Mouse (Mus musculus): Measurements from ENCODE around the gene Olfr71. TPM values are rescaled to one million over a fixed set of nuclear protein-coding genes. Genes with fewer than 3 reads are reported as not detected.

Olfr71 gene
- polyA plus RNA-seq, 1 experiment from 2014 or later: not detected

- 74% methylated on average over 3 of the region's 3 CpGs for WGBS
- H3K27me3 ChIP-seq (ENCODE audit: low read depth, poor library complexity, severe bottlenecking): no peaks in the 10 kb centered on the region
These were observed 19.1 kb upstream of the Olfr71 start for GRCm38 (mm10) chr4:43729126-43729525.

GRCm38 (mm10) chr4:43728576-43728954, 18.5 kb upstream of the Olfr71 start:
- no peak overlapping the region for H3K27ac ChIP-seq (replicated peaks)
- 75% methylated on average over 5 of the region's 5 CpGs for WGBS
- H3K9me3 ChIP-seq (replicated peaks): no peaks in the 10 kb centered on the region
- no peak overlapping the region for H3K4me3 ChIP-seq
- no peak for DNase-seq (ENCODE audit: low spot score)
- no peaks in the 10 kb centered on the region for H3K27me3 ChIP-seq (ENCODE audit: low read depth, poor library complexity, severe bottlenecking)
- H3K36me3 ChIP-seq: no peaks in the 10 kb centered on the region
- H3K4me1 ChIP-seq: 0 out of 2 replicates have a peak, but pooled peaks cover 3% of the 10 kb centered on the region

More at GRCm38 (mm10) chr4:43729126-43729525, 19.1 kb upstream of the Olfr71 start:
- Histone ChIP-seq H3K27ac (replicated peaks) (no peak overlapping the region), H3K36me3 (no peaks in the 10 kb centered on the region), H3K4me1 (0 out of 2 replicates have a peak, but pooled peaks cover 3% of the 10 kb centered on the region), H3K9me3 (replicated peaks) (no peaks in the 10 kb centered on the region), H3K4me3 (no peak overlapping the region)
- no peak for DNase-seq (ENCODE audit: low spot score)

- Histone ChIP-seq H3K27ac (replicated peaks) (no peak overlapping the region), H3K27me3 (ENCODE audit: low read depth, poor library complexity, severe bottlenecking) (no peaks in the 10 kb centered on the region), H3K4me1 (0 out of 2 replicates have a peak, but pooled peaks cover 3% of the 10 kb centered on the region), H3K36me3 (no peaks in the 10 kb centered on the region), H3K4me3 (no peak overlapping the region), H3K9me3 (replicated peaks) (no peaks in the 10 kb centered on the region)
- no peak for DNase-seq (ENCODE audit: low spot score)
- 75% methylated on average over 7 of the region's 7 CpGs for WGBS
These were observed 17.9 kb upstream of the Olfr71 start for GRCm38 (mm10) chr4:43727718-43728575.

- Histone ChIP-seq H3K27ac (replicated peaks) (no peak within 1 kb of the TSS), H3K4me3 (no peak within 1 kb of the TSS), H3K27me3 (ENCODE audit: low read depth, poor library complexity, severe bottlenecking) (no peaks in the 10 kb centered on the region), H3K4me1 (0 out of 2 replicates have a peak, but pooled peaks cover 3% of the 10 kb centered on the region), H3K9me3 (replicated peaks) (no peaks in the 10 kb centered on the region), H3K36me3 (no peaks in the 10 kb centered on the region)
- WGBS: 74% methylated on average over 3 of the region's 3 CpGs
- no peak for DNase-seq (ENCODE audit: low spot score)
These were observed 16.9 kb upstream of the Olfr71 start, which contains the start of gene Hrct1 for GRCm38 (mm10) chr4:43726995-43727394. TSS of gene Hrct1 (plus strand) at chr4:43727188.

GRCm38 (mm10) chr4:43726228-43726993, 16.4 kb upstream of the Olfr71 start:
- Histone ChIP-seq H3K4me3 (no peak overlapping the region), H3K27ac (replicated peaks) (no peak overlapping the region), H3K4me1 (0 out of 2 replicates have a peak, but pooled peaks cover 3% of the 10 kb centered on the region), H3K36me3 (no peaks in the 10 kb centered on the region), H3K27me3 (ENCODE audit: low read depth, poor library complexity, severe bottlenecking) (no peaks in the 10 kb centered on the region), H3K9me3 (replicated peaks) (no peaks in the 10 kb centered on the region)
- 75% methylated on average over 12 of the region's 12 CpGs for WGBS
- no peak for DNase-seq (ENCODE audit: low spot score)

GRCm38 (mm10) chr4:43724764-43725163, 14.7 kb upstream of the Olfr71 start:
- Histone ChIP-seq H3K27me3 (ENCODE audit: low read depth, poor library complexity, severe bottlenecking) (no peaks in the 10 kb centered on the region), H3K4me1 (no peaks in the 10 kb centered on the region), H3K9me3 (replicated peaks) (no peaks in the 10 kb centered on the region), H3K36me3 (no peaks in the 10 kb centered on the region), H3K27ac (replicated peaks) (no peak overlapping the region), H3K4me3 (no peak overlapping the region)
- 32% methylated on average over 1 of the region's 1 CpGs for WGBS
- no peak for DNase-seq (ENCODE audit: low spot score)

GRCm38 (mm10) chr4:43722191-43722590, 12.1 kb upstream of the Olfr71 start:
- no peaks in the 10 kb centered on the region for H3K4me1 ChIP-seq
- WGBS: 90% methylated on average over 4 of the region's 4 CpGs
- H3K4me3 ChIP-seq: no peak overlapping the region
- no peak for DNase-seq (ENCODE audit: low spot score)
- H3K27me3 ChIP-seq (ENCODE audit: low read depth, poor library complexity, severe bottlenecking): no peaks in the 10 kb centered on the region
- no peaks in the 10 kb centered on the region for H3K36me3 ChIP-seq
- H3K9me3 ChIP-seq (replicated peaks): no peaks in the 10 kb centered on the region
- no peak overlapping the region for H3K27ac ChIP-seq (replicated peaks)

- no peak overlapping the region for H3K4me3 ChIP-seq
- no peaks in the 10 kb centered on the region for H3K9me3 ChIP-seq (replicated peaks)
- H3K4me1 ChIP-seq: no peaks in the 10 kb centered on the region
- DNase-seq (ENCODE audit: low spot score): no peak
- H3K36me3 ChIP-seq: no peaks in the 10 kb centered on the region
- no peak overlapping the region for H3K27ac ChIP-seq (replicated peaks)
- whole genome bisulfite sequencing: 75% methylated on average over 14 of the region's 16 CpGs
- H3K27me3 ChIP-seq (ENCODE audit: low read depth, poor library complexity, severe bottlenecking): no peaks in the 10 kb centered on the region
These were observed 10.6 kb upstream of the Olfr71 start for GRCm38 (mm10) chr4:43720491-43721228.

GRCm38 (mm10) chr4:43713652-43714219, 3.7 kb upstream of the Olfr71 start:
- 53% methylated on average over 7 of the region's 7 CpGs for WGBS
- no peaks in the 10 kb centered on the region for H3K9me3 ChIP-seq (replicated peaks)
- DNase-seq (ENCODE audit: low spot score): no peak
- no peaks in the 10 kb centered on the region for H3K4me1 ChIP-seq
- H3K27me3 ChIP-seq (ENCODE audit: low read depth, poor library complexity, severe bottlenecking): no peaks in the 10 kb centered on the region
- no peaks in the 10 kb centered on the region for H3K36me3 ChIP-seq
- no peak overlapping the region for H3K27ac ChIP-seq (replicated peaks)
- H3K4me3 ChIP-seq: no peak overlapping the region

GRCm38 (mm10) chr4:43711821-43712220, 1.8 kb upstream of the Olfr71 start:
- Histone ChIP-seq H3K36me3 (no peaks in the 10 kb centered on the region), H3K4me3 (no peak overlapping the region), H3K9me3 (replicated peaks) (no peaks in the 10 kb centered on the region), H3K27ac (replicated peaks) (no peak overlapping the region), H3K4me1 (peaks cover 6% of the 10 kb centered on the region), H3K27me3 (ENCODE audit: low read depth, poor library complexity, severe bottlenecking) (no peaks in the 10 kb centered on the region)
- DNase-seq (ENCODE audit: low spot score): peak; percentile 78
- WGBS: 3% methylated on average over 2 of the region's 2 CpGs

GRCm38 (mm10) chr4:43705991-43706390, 4.1 kb downstream of the Olfr71 start:
- Histone ChIP-seq H3K9me3 (replicated peaks) (no peaks in the 10 kb centered on the region), H3K4me3 (no peak overlapping the region)
- 92% methylated on average over 13 of the region's 13 CpGs for WGBS

GRCm38 (mm10) chr4:43703851-43704250, 6.2 kb downstream of the Olfr71 start:
- no peaks in the 10 kb centered on the region for H3K9me3 ChIP-seq (replicated peaks)
- peaks cover 6% of the 10 kb centered on the region for H3K4me1 ChIP-seq
- H3K4me3 ChIP-seq: no peak overlapping the region
- H3K27me3 ChIP-seq (ENCODE audit: low read depth, poor library complexity, severe bottlenecking): no peaks in the 10 kb centered on the region
- H3K36me3 ChIP-seq: no peaks in the 10 kb centered on the region
- WGBS: 88% methylated on average over 8 of the region's 8 CpGs
- 0 out of 2 replicates have a peak overlapping the region, but pooled peaks have one; percentile 23 for H3K27ac ChIP-seq (replicated peaks)
- DNase-seq (ENCODE audit: low spot score): no peak

More at GRCm38 (mm10) chr4:43705991-43706390, 4.1 kb downstream of the Olfr71 start:
- Histone ChIP-seq H3K27ac (replicated peaks) (no peak overlapping the region), H3K36me3 (no peaks in the 10 kb centered on the region), H3K27me3 (ENCODE audit: low read depth, poor library complexity, severe bottlenecking) (no peaks in the 10 kb centered on the region), H3K4me1 (peaks cover 6% of the 10 kb centered on the region)
- DNase-seq (ENCODE audit: low spot score): no peak

Measured in midbrain, embryonic 10.5 days (tissue).